Mouse (Mus musculus) megakaryocyte, embryonic 14.5 days (primary cell): ENCODE data around the gene Cnksr2.

ENCODE experiments used
- FLI1 ChIP-seq: IDR thresholded peaks from 2 replicates; pipeline ENCODE4 v1.6.1; 2012; ENCODE audit warnings: low read length, inconsistent platforms, mixed read lengths
- GATA1 ChIP-seq: IDR thresholded peaks from 3 replicates; pipeline ENCODE4 v1.6.1; 2012; ENCODE audit warnings: mixed read lengths, low read length, inconsistent platforms, borderline replicate concordance

DNA sequence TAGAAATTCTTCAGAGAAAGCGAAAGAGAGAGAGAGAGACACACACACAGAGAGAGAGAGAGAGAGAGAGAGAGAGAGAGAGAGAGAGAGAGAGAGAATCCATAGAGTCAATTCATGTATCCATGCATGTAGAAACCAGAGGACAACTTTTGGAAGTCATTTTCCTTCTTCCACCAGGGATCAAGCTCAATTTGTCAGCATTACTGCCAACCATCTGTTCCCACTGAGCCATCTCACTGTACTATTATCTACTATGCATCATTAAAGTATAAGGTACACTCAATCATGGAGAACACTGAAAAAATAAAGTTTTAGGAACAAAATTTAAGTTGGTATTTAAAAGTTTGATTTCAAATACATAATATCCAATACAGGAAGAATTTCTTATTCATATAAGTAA lies 93.8 kb downstream of the Cnksr2 start:
- TF ChIP-seq GATA1 (no peak), FLI1 (no peak)
